Mouse (Mus musculus) MEL (cell line): Measurements from ENCODE around the gene Zfp3. TPM values are rescaled to one million over a fixed set of nuclear protein-coding genes. Genes with fewer than 3 reads are reported as not detected.
A peak's percentile ranks its signal among the peaks of the same experiment; 100 is the strongest.

ENCODE experiments used
- DNase-seq: peaks from one replicate; pipeline ENCODE4 v3.0.0; 2011; ENCODE audit warnings: low read depth, low spot score
- H3K27ac ChIP-seq: 2 replicates; pipeline ENCODE4 v1.5.1; 2012; ENCODE audit warnings: low read depth, mild to moderate bottlenecking, control low read depth, low read length, moderate library complexity; ENCODE audit not compliant: control insufficient read depth
- H3K27me3 ChIP-seq, 2 experiments: fragments of 150-350 bp in 1 of 2; sonication (generic) in 1 of 2; 2 replicates each; pipeline ENCODE4 v1.6.1; 2012; ENCODE audit warnings: low read length in 2 of 2, mild to moderate bottlenecking in 2 of 2, improper control_type of control experiment in 1 of 2, moderate library complexity in 1 of 2; ENCODE audit not compliant: insufficient read depth in 2 of 2, control insufficient read depth in 1 of 2
- H3K36me3 ChIP-seq, 2 experiments: 2 replicates each; pipeline ENCODE4 v1.6.1; 2012 to 2014; ENCODE audit warnings: low read length in 2 of 2, improper control_type of control experiment in 1 of 2, inconsistent platforms in 1 of 2, mild to moderate bottlenecking in 1 of 2; ENCODE audit not compliant: insufficient read depth in 2 of 2, control insufficient read depth in 1 of 2
- H3K4me1 ChIP-seq, 2 experiments: fragments of 150-350 bp in 1 of 2; sonication (generic) in 1 of 2; 2 replicates each; pipeline ENCODE4 v1.6.1; 2012; ENCODE audit warnings: low read length in 2 of 2, improper control_type of control experiment in 1 of 2, mild to moderate bottlenecking in 1 of 2; ENCODE audit not compliant: insufficient read depth in 2 of 2, control insufficient read depth in 1 of 2
- H3K4me3 ChIP-seq, 2 experiments: fragments of 150-350 bp in 1 of 2; sonication (generic) in 1 of 2; 2 replicates each; pipeline ENCODE4 v1.5.1; 2012; ENCODE audit warnings: low read depth in 2 of 2, low read length in 2 of 2, mild to moderate bottlenecking in 2 of 2, moderate library complexity in 2 of 2, control low read depth in 1 of 2, improper control_type of control experiment in 1 of 2; ENCODE audit not compliant: control insufficient read depth in 1 of 2, insufficient read depth in 1 of 2
- H3K79me2 ChIP-seq: 2 replicates; pipeline ENCODE4 v1.6.1; 2012; ENCODE audit warnings: mild to moderate bottlenecking, low read length, moderate library complexity; ENCODE audit not compliant: control insufficient read depth, poor library complexity, insufficient read depth
- H3K9ac ChIP-seq: 2 replicates; pipeline ENCODE4 v1.6.1; 2012; ENCODE audit warnings: low read depth, mild to moderate bottlenecking, control low read depth, low read length, moderate library complexity; ENCODE audit not compliant: control insufficient read depth, poor library complexity, severe bottlenecking
- H3K9me3 ChIP-seq: fragments of 150-350 bp; sonication (generic); replicated peaks from 2 replicates; pipeline ENCODE4 v1.6.1; 2012; ENCODE audit warnings: mild to moderate bottlenecking, low read length, improper control_type of control experiment, moderate library complexity; ENCODE audit not compliant: insufficient read depth
- CHD1 ChIP-seq: IDR thresholded peaks from 2 replicates; pipeline ENCODE4 v1.6.1; 2012; ENCODE audit warnings: low read depth, mild to moderate bottlenecking, inconsistent platforms, low read length, improper control_type of control experiment
- CTCF ChIP-seq, 3 experiments: IDR thresholded peaks in 2 of 3; conservative IDR thresholded peaks in 1 of 3; 2 replicates each; pipeline ENCODE4 v1.5.1; 2011 to 2012; ENCODE audit warnings: low read length in 3 of 3, low read depth in 2 of 3, mild to moderate bottlenecking in 2 of 3, improper control_type of control experiment in 1 of 3, inconsistent platforms in 1 of 3, mixed read lengths in 1 of 3, moderate library complexity in 1 of 3; ENCODE audit not compliant: control insufficient read depth in 1 of 3, insufficient read depth in 1 of 3, poor library complexity in 1 of 3, severe bottlenecking in 1 of 3
- ELF1 ChIP-seq: IDR thresholded peaks from 2 replicates; pipeline ENCODE4 v1.6.1; 2014; ENCODE audit warnings: low read depth, mild to moderate bottlenecking, inconsistent platforms, low read length, improper control_type of control experiment, moderate library complexity
- EP300 ChIP-seq, 2 experiments: IDR thresholded peaks; 2 replicates each; pipeline ENCODE4 v1.6.1; 2011; ENCODE audit warnings: improper control_type of control experiment in 2 of 2, low read length in 2 of 2, low read depth in 1 of 2, mild to moderate bottlenecking in 1 of 2
- ETS1 ChIP-seq: IDR thresholded peaks from 2 replicates; pipeline ENCODE4 v1.6.1; 2012; ENCODE audit warnings: low read depth, mild to moderate bottlenecking, inconsistent platforms, low read length, improper control_type of control experiment, moderate library complexity
- GATA1 ChIP-seq: IDR thresholded peaks from 2 replicates; pipeline ENCODE4 v1.6.1; 2011; ENCODE audit warnings: low read depth, low read length, improper control_type of control experiment
- HCFC1 ChIP-seq: IDR thresholded peaks from 2 replicates; pipeline ENCODE4 v1.6.1; 2012; ENCODE audit warnings: low read depth, mild to moderate bottlenecking, inconsistent platforms, low read length, improper control_type of control experiment, moderate library complexity
- KAT2A ChIP-seq: conservative IDR thresholded peaks from 2 replicates; pipeline ENCODE4 v1.6.1; 2012; ENCODE audit warnings: low read depth, low read length, improper control_type of control experiment, inconsistent platforms
- MAFK ChIP-seq: IDR thresholded peaks from 2 replicates; pipeline ENCODE4 v1.6.1; 2011; ENCODE audit warnings: low read depth, mild to moderate bottlenecking, low read length, improper control_type of control experiment, borderline replicate concordance
- MAX ChIP-seq: IDR thresholded peaks from 2 replicates; pipeline ENCODE4 v1.6.1; 2011; ENCODE audit warnings: low read length, improper control_type of control experiment
- MEF2A ChIP-seq: IDR thresholded peaks from 2 replicates; pipeline ENCODE4 v1.6.1; 2014; ENCODE audit warnings: low read depth, mild to moderate bottlenecking, inconsistent platforms, low read length, improper control_type of control experiment; ENCODE audit not compliant: poor library complexity, insufficient replicate concordance, severe bottlenecking; ENCODE audit errors: extremely low read depth
- MYC ChIP-seq: IDR thresholded peaks from 2 replicates; pipeline ENCODE4 v1.6.1; 2011; ENCODE audit warnings: low read depth, mild to moderate bottlenecking, low read length, improper control_type of control experiment, moderate library complexity
- NELFE ChIP-seq: IDR thresholded peaks from 2 replicates; pipeline ENCODE4 v1.6.1; 2011; ENCODE audit warnings: low read depth, low read length, improper control_type of control experiment
- NRF1 ChIP-seq: IDR thresholded peaks from 2 replicates; pipeline ENCODE4 v1.6.1; 2014; ENCODE audit warnings: low read depth, mild to moderate bottlenecking, inconsistent platforms, low read length, improper control_type of control experiment, moderate library complexity; ENCODE audit not compliant: poor library complexity, insufficient read depth, severe bottlenecking
- POLR2AphosphoS2 ChIP-seq: IDR thresholded peaks from 2 replicates; pipeline ENCODE4 v1.6.1; 2011; ENCODE audit warnings: low read length, improper control_type of control experiment
- POLR2AphosphoS5 ChIP-seq: IDR thresholded peaks from 2 replicates; pipeline ENCODE4 v1.6.1; 2012; ENCODE audit warnings: low read depth, borderline replicate concordance, mild to moderate bottlenecking, inconsistent platforms, low read length, moderate library complexity, mixed read lengths
- RAD21 ChIP-seq: IDR thresholded peaks from 2 replicates; pipeline ENCODE4 v1.6.1; 2011; ENCODE audit warnings: mild to moderate bottlenecking, low read depth, low read length, improper control_type of control experiment
- RCOR1 ChIP-seq: IDR thresholded peaks from 2 replicates; pipeline ENCODE4 v1.6.1; 2012; ENCODE audit warnings: low read depth, mild to moderate bottlenecking, inconsistent platforms, low read length, improper control_type of control experiment
- SMC3 ChIP-seq: IDR thresholded peaks from 2 replicates; pipeline ENCODE4 v1.6.1; 2011; ENCODE audit warnings: low read depth, low read length, improper control_type of control experiment
- TAL1 ChIP-seq: IDR thresholded peaks from 2 replicates; pipeline ENCODE4 v1.6.1; 2012; ENCODE audit warnings: mild to moderate bottlenecking, inconsistent platforms, low read length, moderate library complexity, mixed read lengths
- TBP ChIP-seq: IDR thresholded peaks from 2 replicates; pipeline ENCODE4 v1.8.0; 2011; ENCODE audit warnings: low read depth, low read length, improper control_type of control experiment
- TCF12 ChIP-seq: IDR thresholded peaks from 2 replicates; pipeline ENCODE4 v1.6.1; 2014; ENCODE audit warnings: low read depth, mild to moderate bottlenecking, inconsistent platforms, low read length, improper control_type of control experiment, moderate library complexity
- USF2 ChIP-seq, 2 experiments: IDR thresholded peaks; 2 replicates each; pipeline ENCODE4 v1.6.1; 2011 to 2012; ENCODE audit warnings: improper control_type of control experiment in 2 of 2, low read length in 2 of 2, borderline replicate concordance in 1 of 2, inconsistent platforms in 1 of 2, low read depth in 1 of 2, mild to moderate bottlenecking in 1 of 2; ENCODE audit not compliant: insufficient read depth in 1 of 2
- ZMIZ1 ChIP-seq: IDR thresholded peaks from 2 replicates; pipeline ENCODE4 v1.6.1; 2012; ENCODE audit warnings: low read depth, mild to moderate bottlenecking, inconsistent platforms, low read length, improper control_type of control experiment, moderate library complexity
- polyA plus RNA-seq, 2 experiments: library from polyadenylated mRNA; stranded (reverse) in 1 of 2; unstranded in 1 of 2; fragments of >175 nt in 1 of 2; fragments of >200 nt in 1 of 2; gene quantifications; 2 replicates each; pipeline versions ENCODE4 v1.2.1 to v1.2.4; 2012; ENCODE audit warnings: low replicate concordance in 2 of 2, low read depth in 1 of 2; ENCODE audit not compliant: insufficient read length in 2 of 2, insufficient read depth in 1 of 2, missing spikeins in 1 of 2
- total RNA-seq: library from RNA; depleted of rRNA; stranded (reverse); fragments of 300-350 nt; gene quantifications from 2 replicates; pipeline ENCODE4 v1.2.3, GENCODE M21; 2012

Zfp3 gene
- total and polyA plus RNA-seq, 3 experiments, result 1.5 to 1.9 TPM; not detected in 1

DNA sequence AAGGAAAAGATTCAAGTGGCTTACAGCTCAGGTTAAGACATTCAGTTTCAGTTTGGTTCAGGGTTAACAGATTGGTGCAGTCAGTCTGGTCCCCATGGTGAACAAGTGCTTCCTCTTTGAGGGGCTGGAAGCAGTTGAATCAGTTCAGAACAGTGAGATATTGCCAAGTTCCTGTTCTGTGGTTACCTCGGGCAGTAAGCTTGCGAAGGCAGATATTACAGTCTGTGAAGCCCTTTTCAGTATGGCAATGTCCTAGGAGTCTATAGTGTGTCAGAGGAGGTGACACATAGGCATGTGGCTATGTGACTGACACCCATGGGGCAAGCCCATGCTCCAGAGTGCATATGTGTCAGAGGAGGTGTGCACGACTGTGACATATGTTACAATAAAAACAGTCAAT, 43.4 kb upstream of the Zfp3 start:
- TF ChIP-seq TAL1, result peak; percentile 65
- peak; percentile 99 for TF ChIP-seq RCOR1
- no peak for TF ChIP-seq HCFC1
- peak; percentile 65 to 75 for TF ChIP-seq EP300 (IDR thresholded peaks at IDR 0.05; ENCODE audit: low read depth in 1 of 2, low read length in 2 of 2)
- TF ChIP-seq MYC, result 0 out of 2 replicates have a peak, but pooled peaks have one; percentile 35
- TF ChIP-seq GATA1, result peak; percentile 63
- TF ChIP-seq TBP, result peak; percentile 33; the same call in 1 of the 2 replicates
- TF ChIP-seq ETS1, result peak; percentile 29; the same call in 1 of the 2 replicates
- TF ChIP-seq CHD1, result no peak
- peak; percentile 56; the same call in 1 of the 2 replicates for TF ChIP-seq TCF12
- H3K9me3 ChIP-seq, result no peaks in the 10 kb centered on the region
- no peaks in the 10 kb centered on the region for H3K79me2 ChIP-seq
- no peaks in the 10 kb centered on the region for H3K27me3 ChIP-seq
- H3K36me3 ChIP-seq, result peaks cover 0 to 2% of the 10 kb centered on the region in 2 experiments; a peak in 1 of 4 replicates
- DNase-seq, result peak; percentile 93
- peaks cover 0 to 3% of the 10 kb centered on the region in 2 experiments; a peak in 1 of 4 replicates for H3K4me1 ChIP-seq
- no peak overlapping the region for H3K4me3 ChIP-seq
- H3K9ac ChIP-seq, result no peak overlapping the region
- no peak overlapping the region for H3K27ac ChIP-seq

DNA sequence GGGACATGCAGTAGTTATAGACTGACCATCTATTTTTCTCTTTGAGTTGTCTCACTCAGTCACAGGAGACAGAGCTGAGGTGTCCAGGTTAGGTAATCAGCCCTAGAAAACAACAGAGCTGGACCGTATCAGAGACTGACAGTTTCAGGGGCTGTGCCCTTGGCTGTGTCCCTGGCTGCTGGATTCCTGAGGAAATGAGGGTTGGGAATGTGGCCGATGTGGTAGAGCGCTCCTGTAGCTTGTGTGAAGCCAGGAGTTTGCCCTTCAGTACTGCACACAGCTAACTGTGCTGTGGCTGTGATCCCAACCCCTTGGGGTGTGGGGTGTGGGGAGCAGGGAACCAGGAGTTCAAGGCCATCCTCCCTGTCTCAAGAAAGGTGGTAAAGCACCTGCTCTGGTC, 42.9 kb upstream of the Zfp3 start:
- Histone ChIP-seq H3K4me3 (no peak overlapping the region), H3K9ac (no peak overlapping the region), H3K9me3 (no peaks in the 10 kb centered on the region), H3K36me3 (peaks cover 0 to 2% of the 10 kb centered on the region in 2 experiments; a peak in 1 of 4 replicates), H3K4me1 (peaks cover 0 to 3% of the 10 kb centered on the region in 2 experiments; a peak in 1 of 4 replicates), H3K27ac (no peak overlapping the region)
- DNase-seq, result no peak
- no peak for TF ChIP-seq ZMIZ1
- TF ChIP-seq, all 39 proteins: peak for 0
- Histone ChIP-seq H3K27me3 (no peaks in the 10 kb centered on the region), H3K79me2 (no peaks in the 10 kb centered on the region)

DNA sequence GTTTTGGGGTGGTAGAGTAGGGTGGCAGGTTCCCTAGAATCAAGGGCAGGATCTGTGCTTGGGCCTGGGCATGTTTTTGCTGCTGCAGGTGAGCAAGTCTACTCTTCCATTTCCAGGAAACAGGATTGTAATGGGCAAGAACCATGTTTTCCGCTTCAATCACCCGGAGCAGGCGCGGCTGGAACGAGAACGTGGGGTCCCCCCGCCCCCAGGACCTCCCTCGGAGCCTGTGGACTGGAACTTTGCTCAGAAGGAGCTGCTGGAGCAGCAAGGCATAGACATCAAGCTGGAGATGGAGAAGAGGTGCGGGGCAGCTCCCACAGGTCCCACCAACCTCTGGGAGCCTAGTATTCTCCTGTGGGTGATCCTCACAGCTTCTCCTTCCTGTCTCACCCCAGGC, 39.3 kb upstream of the Zfp3 start:
- Histone ChIP-seq H3K9me3 (no peaks in the 10 kb centered on the region), H3K4me1 (peaks cover 0 to 3% of the 10 kb centered on the region in 2 experiments; a peak in 1 of 4 replicates), H3K36me3 (peaks cover 0 to 2% of the 10 kb centered on the region in 2 experiments; a peak in 1 of 4 replicates), H3K79me2 (no peaks in the 10 kb centered on the region), H3K27me3 (no peaks in the 10 kb centered on the region), H3K4me3 (no peak overlapping the region), H3K9ac (no peak overlapping the region), H3K27ac (no peak overlapping the region)
- DNase-seq, result no peak
- TF ChIP-seq CHD1 (no peak), POLR2AphosphoS5 (no peak), MAFK (no peak), CTCF (IDR thresholded peaks at IDR 0.05 in 2 of 3, conservative IDR thresholded peaks at IDR 0.05 in 1 of 3; ENCODE audit: control insufficient read depth in 1 of 3, insufficient read depth in 1 of 3, low read depth in 2 of 3, low read length in 3 of 3, poor library complexity in 1 of 3, severe bottlenecking in 1 of 3) (no peak), NRF1 (no peak), MYC (no peak), RAD21 (no peak), NELFE (no peak), POLR2AphosphoS2 (no peak), GATA1 (no peak), TBP (no peak), MEF2A (no peak), KAT2A (no peak), MAX (no peak), USF2 (IDR thresholded peaks at IDR 0.05; ENCODE audit: borderline replicate concordance in 1 of 2, insufficient read depth in 1 of 2, low read depth in 1 of 2, low read length in 2 of 2) (no peak), TCF12 (no peak), ELF1 (no peak), SMC3 (no peak), EP300 (IDR thresholded peaks at IDR 0.05; ENCODE audit: low read depth in 1 of 2, low read length in 2 of 2) (no peak)
